Mouse (Mus musculus) hindbrain, postnatal 0 days (tissue): ENCODE measurements around the gene Rnf4. TPM values are rescaled to one million over a fixed set of nuclear protein-coding genes. Genes with fewer than 3 reads are reported as not detected.

ENCODE experiments used
- ATAC-seq: fragments of 200-750 bp; cut with Nextera tagmentation; 2 replicates; pipeline ENCODE4 v1.8.0; 2017; ENCODE audit warnings: mild to moderate bottlenecking, moderate TSS enrichment, moderate library complexity
- DNase-seq: peaks from one replicate; pipeline ENCODE4 v3.0.0-alpha.2; 2015; ENCODE audit warnings: low spot score
- H3K27ac ChIP-seq: fragments of 300-500 bp; sonication (generic); 2 replicates; pipeline ENCODE4 v1.5.1; 2014; ENCODE audit warnings: mild to moderate bottlenecking
- H3K27me3 ChIP-seq: fragments of 300-500 bp; sonication (generic); 2 replicates; pipeline ENCODE4 v1.6.1; 2014; ENCODE audit warnings: low read length, mixed read lengths; ENCODE audit not compliant: insufficient read depth
- H3K36me3 ChIP-seq: fragments of 300-500 bp; sonication (generic); 2 replicates; pipeline ENCODE4 v1.6.1; 2014; ENCODE audit warnings: low read length, mixed read lengths; ENCODE audit not compliant: insufficient read depth
- H3K4me1 ChIP-seq: fragments of 300-500 bp; sonication (generic); 2 replicates; pipeline ENCODE4 v1.6.1; 2014; ENCODE audit warnings: antibody characterized with exemption, low read length, mixed read lengths; ENCODE audit not compliant: insufficient read depth
- H3K4me2 ChIP-seq: fragments of 300-500 bp; sonication (generic); 2 replicates; pipeline ENCODE4 v1.6.1; 2014; ENCODE audit warnings: low read depth, mild to moderate bottlenecking, low read length, moderate library complexity, mixed read lengths
- H3K4me3 ChIP-seq: fragments of 300-500 bp; sonication (generic); 2 replicates; pipeline ENCODE4 v1.5.1; 2014; ENCODE audit warnings: low read length
- H3K9ac ChIP-seq: fragments of 300-500 bp; sonication (generic); replicated peaks from 2 replicates; pipeline ENCODE4 v1.6.1; 2014; ENCODE audit warnings: mild to moderate bottlenecking, low read length, moderate library complexity, mixed read lengths
- H3K9me3 ChIP-seq: fragments of 300-500 bp; sonication (generic); 2 replicates; pipeline ENCODE4 v1.6.1; 2016; ENCODE audit warnings: low read length, mixed read lengths
- CTCF ChIP-seq: IDR thresholded peaks from 2 replicates; pipeline ENCODE4 v1.5.1; 2016; ENCODE audit warnings: antibody characterized with exemption, control low read depth, low read depth
- WGBS: fragments of 180-500 bp; shearing (Covaris S2); extraction: QIAGEN DNeasy Blood & Tissue Kit; methylation state at CpG from one replicate; pipeline ENCODE4 v1.1.7; 2014; 5-methylcytosine and 5-hydroxymethylcytosine counted together
- polyA plus RNA-seq: library from polyadenylated mRNA; unstranded; fragments of >200 nt; fragmentation: Nextera tagmentation; extraction: Ambion mirVana; gene quantifications from 2 replicates; pipeline ENCODE4 v1.2.1, GENCODE M21; 2015
- total RNA-seq: library from RNA; depleted of rRNA; stranded (reverse); fragments of >200 nt; gene quantifications from 2 replicates; pipeline ENCODE4 v1.2.3, GENCODE M21; 2014

Gene Rnf4
- total and polyA plus RNA-seq, 2 experiments from 2014 or later = 104 to 127 TPM

DNA sequence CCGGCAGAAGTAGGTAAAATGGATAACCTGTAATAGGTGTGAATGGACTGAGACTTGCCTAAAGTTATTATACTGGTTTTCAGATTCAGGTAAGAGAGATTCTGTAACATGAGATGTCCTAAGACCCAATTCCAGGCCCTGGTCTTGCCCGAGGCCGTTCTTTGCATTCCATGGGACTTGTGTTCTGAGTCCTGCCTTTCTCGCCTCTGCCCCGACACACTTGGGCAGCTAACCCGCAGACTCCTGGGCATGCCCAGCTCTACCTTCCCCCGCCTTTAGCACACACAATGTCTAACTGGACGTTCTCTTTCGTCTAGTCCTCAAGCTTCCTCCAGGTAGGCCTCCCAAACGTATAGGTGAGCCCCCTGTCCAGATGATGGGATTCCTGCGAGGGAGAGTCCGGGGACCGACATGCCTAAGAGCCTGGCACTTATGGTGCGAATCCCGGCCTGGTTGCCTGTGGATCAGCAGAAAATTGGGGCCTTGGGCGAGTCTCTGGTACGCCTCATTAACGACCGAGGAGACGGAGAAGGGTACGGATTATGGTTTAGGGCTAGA, 471 bp upstream of the Rnf4 start:
- Histone ChIP-seq H3K4me1 (peaks cover 8% of the 10 kb centered on the region), H3K9ac (peak overlapping the region; percentile 98), H3K36me3 (no peaks in the 10 kb centered on the region), H3K27me3 (no peaks in the 10 kb centered on the region), H3K4me2 (peak overlapping the region; percentile 91), H3K27ac (peak overlapping the region; percentile 88), H3K9me3 (no peaks in the 10 kb centered on the region), H3K4me3 (peak overlapping the region; percentile 96)
- DNase-seq = no peak
- TF ChIP-seq CTCF = no peak
- no peak; the same call in 1 of the 2 replicates for ATAC-seq
- WGBS = 3% methylated on average over 21 of the region's 21 CpGs

DNA sequence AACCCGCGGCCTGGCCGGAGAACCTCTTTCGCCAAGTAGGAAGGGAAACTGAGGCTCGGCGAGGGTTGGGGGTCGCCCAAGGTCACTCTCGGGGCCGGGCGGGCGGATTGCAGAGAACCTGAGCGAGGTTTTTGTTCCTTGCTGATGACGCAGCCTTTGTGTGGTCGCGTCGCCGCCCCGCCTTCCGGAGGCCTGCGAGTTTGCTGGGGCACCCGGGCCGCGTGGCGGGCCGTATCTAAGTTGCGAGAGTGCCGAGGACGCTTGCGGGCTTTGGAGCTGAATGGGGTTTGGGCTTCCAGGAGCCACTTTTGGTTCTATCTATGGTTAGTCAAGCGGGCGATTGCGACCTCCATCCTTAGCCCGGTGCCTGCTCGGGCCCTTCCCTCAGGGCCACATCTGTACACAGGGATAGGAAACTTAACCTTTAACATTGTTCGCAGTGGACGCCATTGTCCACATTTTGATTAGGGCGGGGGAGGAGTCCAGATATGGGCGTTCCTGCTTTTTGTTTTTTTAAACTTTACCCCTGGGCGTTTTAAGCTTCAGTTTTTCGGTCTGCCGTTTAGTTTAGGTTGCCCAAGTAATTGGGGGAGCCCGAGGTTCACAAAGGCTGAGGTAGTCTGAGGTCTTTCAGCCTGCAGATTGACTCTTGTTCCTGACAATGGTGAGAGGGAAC, 824 bp downstream of the Rnf4 start:
- H3K36me3 ChIP-seq = no peaks in the 10 kb centered on the region
- peak overlapping the region; percentile 96 for H3K4me3 ChIP-seq
- TF ChIP-seq CTCF = no peak
- ATAC-seq (0 out of 2 replicates have a peak, but pooled peaks have one; percentile 10), DNase-seq (peak; percentile 60)
- WGBS = 2% methylated on average over 42 of the region's 42 CpGs
- H3K9me3 ChIP-seq = no peaks in the 10 kb centered on the region
- no peaks in the 10 kb centered on the region for H3K27me3 ChIP-seq
- H3K27ac ChIP-seq = peak overlapping the region; percentile 98
- H3K4me2 ChIP-seq = peak overlapping the region; percentile 91
- peaks cover 8% of the 10 kb centered on the region for H3K4me1 ChIP-seq
- peak overlapping the region; percentile 98 for H3K9ac ChIP-seq

DNA sequence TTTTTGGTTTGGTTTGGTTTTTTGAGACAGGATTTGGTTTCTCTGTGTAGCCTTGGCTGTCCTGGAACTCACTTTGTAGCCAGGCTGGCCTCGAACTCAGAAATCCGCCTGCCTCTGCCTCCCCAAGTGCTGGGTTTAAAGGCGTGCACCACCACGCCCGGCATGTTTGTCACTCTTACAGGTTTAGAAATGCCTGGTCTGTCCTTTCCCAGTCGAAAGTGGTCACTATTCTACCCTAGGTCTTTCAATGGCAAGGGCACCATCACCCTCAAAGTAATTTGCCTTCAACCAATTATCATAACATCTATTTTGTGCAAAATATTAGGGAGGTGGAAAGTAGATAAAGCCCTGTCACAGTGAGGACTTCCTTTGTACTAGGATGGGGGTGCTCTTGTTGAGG, 4.2 kb downstream of the Rnf4 start:
- Histone ChIP-seq H3K27ac (no peak overlapping the region), H3K27me3 (no peaks in the 10 kb centered on the region), H3K4me3 (no peak overlapping the region), H3K4me1 (peaks cover 8% of the 10 kb centered on the region), H3K9ac (no peak overlapping the region), H3K9me3 (no peaks in the 10 kb centered on the region), H3K36me3 (peaks cover 8% of the 10 kb centered on the region; the same call in 1 of the 2 replicates), H3K4me2 (no peak overlapping the region)
- no peak for ATAC-seq
- WGBS = 95% methylated on average over 6 of the region's 6 CpGs
- no peak for DNase-seq
- no peak for TF ChIP-seq CTCF

DNA sequence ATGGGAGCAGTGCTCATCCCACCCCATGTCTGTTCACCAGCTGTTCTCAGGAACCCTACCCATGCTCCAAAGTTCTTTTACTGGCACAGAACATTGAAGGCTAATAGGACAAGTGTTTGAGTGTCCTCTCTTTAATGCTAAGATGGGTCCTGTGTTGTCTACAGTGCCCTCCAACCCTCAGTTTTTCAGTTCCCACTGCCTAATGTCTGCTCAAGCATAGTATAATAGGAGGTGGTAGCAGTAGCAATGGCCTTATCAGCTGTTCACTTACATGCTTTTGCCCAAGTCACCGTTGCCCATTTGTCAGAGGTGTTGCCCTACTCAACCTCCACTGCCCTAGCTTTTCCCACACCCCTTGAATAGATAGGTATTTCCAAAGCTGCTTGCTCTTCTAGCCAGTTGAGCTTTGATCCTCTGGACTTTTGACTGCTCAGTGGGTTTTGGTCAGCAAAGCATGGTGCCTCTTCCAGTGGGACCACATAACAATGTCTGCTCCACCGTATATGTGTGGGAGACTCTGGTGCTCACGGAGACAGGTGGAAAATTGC, 16.1 kb downstream of the Rnf4 start:
- H3K4me1 ChIP-seq = no peaks in the 10 kb centered on the region
- H3K27me3 ChIP-seq = no peaks in the 10 kb centered on the region
- ATAC-seq = no peak
- H3K27ac ChIP-seq = no peak overlapping the region
- H3K9ac ChIP-seq = no peak overlapping the region
- H3K9me3 ChIP-seq = no peaks in the 10 kb centered on the region
- 93% methylated on average over 3 of the region's 3 CpGs for WGBS
- H3K4me2 ChIP-seq = no peak overlapping the region
- DNase-seq = no peak
- H3K36me3 ChIP-seq = peaks cover 54% of the 10 kb centered on the region
- H3K4me3 ChIP-seq = no peak overlapping the region
- no peak for TF ChIP-seq CTCF

- no peak overlapping the region for H3K4me2 ChIP-seq
- no peak for TF ChIP-seq CTCF
- no peaks in the 10 kb centered on the region for H3K9me3 ChIP-seq
- no peak overlapping the region for H3K4me3 ChIP-seq
- 90% methylated on average over 3 of the region's 3 CpGs for WGBS
- no peak overlapping the region for H3K27ac ChIP-seq
- DNase-seq (no peak), ATAC-seq (no peak)
- H3K27me3 ChIP-seq = no peaks in the 10 kb centered on the region
- no peak overlapping the region for H3K9ac ChIP-seq
- no peaks in the 10 kb centered on the region for H3K4me1 ChIP-seq
- no peaks in the 10 kb centered on the region for H3K36me3 ChIP-seq
These were observed 24.2 kb downstream of the Rnf4 start for GRCm38 (mm10) chr5:34360261-34360660.

DNA sequence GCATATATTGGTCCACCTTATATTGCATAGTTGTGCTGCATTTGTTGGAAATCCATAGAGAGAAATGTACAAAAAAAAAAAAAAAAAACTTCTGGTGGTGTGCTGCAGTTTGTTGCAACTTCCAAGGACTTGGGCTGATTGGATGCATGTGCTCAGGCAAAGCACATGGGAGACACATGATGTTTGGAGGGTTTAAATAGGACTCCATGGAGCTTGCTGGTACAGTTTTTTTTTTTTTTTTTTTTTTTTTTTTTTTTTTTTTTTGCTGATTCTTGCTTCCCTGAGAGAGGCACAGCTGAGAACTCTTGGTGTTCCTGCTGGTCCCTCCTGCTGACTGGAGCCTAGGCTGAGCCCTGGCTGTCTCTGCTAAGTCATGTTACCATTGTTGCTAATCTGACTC, 27.0 kb downstream of the Rnf4 start:
- Histone ChIP-seq H3K9me3 (no peaks in the 10 kb centered on the region), H3K27me3 (no peaks in the 10 kb centered on the region), H3K27ac (no peak overlapping the region), H3K4me3 (no peak overlapping the region), H3K4me2 (no peak overlapping the region), H3K36me3 (no peaks in the 10 kb centered on the region), H3K4me1 (no peaks in the 10 kb centered on the region), H3K9ac (no peak overlapping the region)
- TF ChIP-seq CTCF = no peak
- ATAC-seq (no peak), DNase-seq (no peak)
